Mouse (Mus musculus) midbrain, postnatal 0 days (tissue): ENCODE results near the gene Gtf2ird1. TPM values are rescaled to one million over a fixed set of nuclear protein-coding genes. Genes with fewer than 3 reads are reported as not detected.

ENCODE experiments used
- ATAC-seq: fragments of 200-750 bp; cut with Nextera tagmentation; 2 replicates; pipeline ENCODE4 v1.8.0; 2017; ENCODE audit warnings: moderate number of reproducible peaks, mild to moderate bottlenecking, moderate TSS enrichment, moderate library complexity; ENCODE audit not compliant: low FRiP score
- DNase-seq: peaks from one replicate; pipeline ENCODE4 v3.0.0-alpha.2; 2015; ENCODE audit warnings: low spot score
- H3K27ac ChIP-seq: fragments of 300-500 bp; sonication (generic); 2 replicates; pipeline ENCODE4 v1.5.1; 2014; ENCODE audit warnings: low read depth, mild to moderate bottlenecking, low read length, mixed read lengths
- H3K27me3 ChIP-seq: fragments of 300-500 bp; sonication (generic); 2 replicates; pipeline ENCODE4 v1.6.1; 2014; ENCODE audit warnings: low read length, control low read depth, mixed read lengths; ENCODE audit not compliant: insufficient read depth
- H3K36me3 ChIP-seq: fragments of 300-500 bp; sonication (generic); 2 replicates; pipeline ENCODE4 v1.6.1; 2014; ENCODE audit warnings: low read length, control low read depth, mixed read lengths; ENCODE audit not compliant: insufficient read depth
- H3K4me1 ChIP-seq: fragments of 300-500 bp; sonication (generic); 2 replicates; pipeline ENCODE4 v1.6.1; 2014; ENCODE audit warnings: mild to moderate bottlenecking, control low read depth, antibody characterized with exemption, low read length, mixed read lengths; ENCODE audit not compliant: insufficient read depth
- H3K4me2 ChIP-seq: fragments of 300-500 bp; sonication (generic); 2 replicates; pipeline ENCODE4 v1.6.1; 2014; ENCODE audit warnings: low read depth, mild to moderate bottlenecking, low read length, mixed read lengths; ENCODE audit not compliant: poor library complexity, severe bottlenecking
- H3K4me3 ChIP-seq: fragments of 300-500 bp; sonication (generic); 2 replicates; pipeline ENCODE4 v1.5.1; 2014; ENCODE audit warnings: low read depth, mild to moderate bottlenecking, low read length, moderate library complexity
- H3K9ac ChIP-seq: fragments of 300-500 bp; sonication (generic); replicated peaks from 2 replicates; pipeline ENCODE4 v1.6.1; 2014; ENCODE audit warnings: mild to moderate bottlenecking, low read length, moderate library complexity, mixed read lengths; ENCODE audit not compliant: poor library complexity, severe bottlenecking
- H3K9me3 ChIP-seq: fragments of 300-500 bp; sonication (generic); 2 replicates; pipeline ENCODE4 v1.6.1; 2016; ENCODE audit warnings: low read length, control low read depth
- CTCF ChIP-seq: IDR thresholded peaks from 2 replicates; pipeline ENCODE4 v1.5.1; 2016; ENCODE audit warnings: antibody characterized with exemption, mild to moderate bottlenecking
- WGBS: fragments of 180-500 bp; shearing (Covaris S2); extraction: QIAGEN DNeasy Blood & Tissue Kit; methylation state at CpG from one replicate; pipeline ENCODE4 v1.1.7; 2014; 5-methylcytosine and 5-hydroxymethylcytosine counted together
- polyA plus RNA-seq: library from polyadenylated mRNA; unstranded; fragments of >200 nt; fragmentation: Nextera tagmentation; extraction: Ambion mirVana; gene quantifications from 2 replicates; pipeline ENCODE4 v1.2.1, GENCODE M21; 2015
- total RNA-seq: library from RNA; depleted of rRNA; stranded (reverse); fragments of >200 nt; gene quantifications from 2 replicates; pipeline ENCODE4 v1.2.3, GENCODE M21; 2014

Gtf2ird1 gene
- total and polyA plus RNA-seq, 2 experiments from 2014 or later, result 53.4 to 54.3 TPM

- Histone ChIP-seq H3K27me3 (no peaks in the 10 kb centered on the region), H3K9me3 (no peaks in the 10 kb centered on the region), H3K4me3 (no peak overlapping the region), H3K27ac (no peak overlapping the region), H3K36me3 (no peaks in the 10 kb centered on the region), H3K4me1 (peaks cover 15% of the 10 kb centered on the region; the same call in 1 of the 2 replicates), H3K9ac (no peak overlapping the region), H3K4me2 (no peak overlapping the region)
- no peak for TF ChIP-seq CTCF
- ATAC-seq (no peak), DNase-seq (no peak)
- 78% methylated on average over 8 of the region's 8 CpGs for WGBS
These were observed 14.1 kb upstream of the Gtf2ird1 start for GRCm38 (mm10) chr5:134470538-134471169.

- no peak for DNase-seq
- no peak overlapping the region for H3K27ac ChIP-seq
- H3K27me3 ChIP-seq, result no peaks in the 10 kb centered on the region
- WGBS, result 88% methylated on average over 7 of the region's 7 CpGs
- no peak for ATAC-seq
- H3K9ac ChIP-seq, result no peak overlapping the region
- no peak overlapping the region for H3K4me2 ChIP-seq
- H3K36me3 ChIP-seq, result no peaks in the 10 kb centered on the region
- H3K4me3 ChIP-seq, result no peak overlapping the region
- no peaks in the 10 kb centered on the region for H3K9me3 ChIP-seq
- peaks cover 15% of the 10 kb centered on the region; the same call in 1 of the 2 replicates for H3K4me1 ChIP-seq
- TF ChIP-seq CTCF, result no peak
These were observed 13.1 kb upstream of the Gtf2ird1 start for GRCm38 (mm10) chr5:134469559-134470150.

GRCm38 (mm10) chr5:134468158-134468765, 11.7 kb upstream of the Gtf2ird1 start:
- H3K9me3 ChIP-seq, result no peaks in the 10 kb centered on the region
- no peaks in the 10 kb centered on the region for H3K27me3 ChIP-seq
- DNase-seq (no peak), ATAC-seq (no peak)
- TF ChIP-seq CTCF, result no peak
- 0 out of 2 replicates have a peak overlapping the region, but pooled peaks have one; percentile 43 for H3K27ac ChIP-seq
- no peaks in the 10 kb centered on the region for H3K36me3 ChIP-seq
- no peak overlapping the region for H3K4me3 ChIP-seq
- WGBS, result 57% methylated on average over 10 of the region's 10 CpGs
- H3K4me1 ChIP-seq, result peaks cover 15% of the 10 kb centered on the region; the same call in 1 of the 2 replicates
- 0 out of 2 replicates have a peak overlapping the region, but pooled peaks have one; percentile 4 for H3K9ac ChIP-seq
- no peak overlapping the region for H3K4me2 ChIP-seq

GRCm38 (mm10) chr5:134467030-134467549, 10.6 kb upstream of the Gtf2ird1 start:
- no peak for TF ChIP-seq CTCF
- Histone ChIP-seq H3K36me3 (no peaks in the 10 kb centered on the region), H3K4me1 (peaks cover 15% of the 10 kb centered on the region; the same call in 1 of the 2 replicates), H3K27me3 (no peaks in the 10 kb centered on the region), H3K9ac (no peak overlapping the region), H3K4me3 (no peak overlapping the region), H3K27ac (no peak overlapping the region), H3K9me3 (no peaks in the 10 kb centered on the region), H3K4me2 (no peak overlapping the region)
- 57% methylated on average over 8 of the region's 8 CpGs for WGBS
- no peak for DNase-seq
- no peak for ATAC-seq

GRCm38 (mm10) chr5:134466296-134467029, 9.9 kb upstream of the Gtf2ird1 start:
- H3K4me3 ChIP-seq, result no peak overlapping the region
- no peak overlapping the region for H3K9ac ChIP-seq
- no peaks in the 10 kb centered on the region for H3K27me3 ChIP-seq
- no peaks in the 10 kb centered on the region for H3K36me3 ChIP-seq
- no peak for ATAC-seq
- H3K27ac ChIP-seq, result no peak overlapping the region
- DNase-seq, result peak; percentile 37
- no peaks in the 10 kb centered on the region for H3K9me3 ChIP-seq
- peaks cover 15% of the 10 kb centered on the region; the same call in 1 of the 2 replicates for H3K4me1 ChIP-seq
- 17% methylated on average over 21 of the region's 21 CpGs for WGBS
- no peak for TF ChIP-seq CTCF
- peak overlapping the region; percentile 26 for H3K4me2 ChIP-seq
